Mouse (Mus musculus): ENCODE results near the gene Cstf3.
"Not testable (repeated sequence)": the region's sequence is repeated elsewhere in the genome, so short reads cannot be mapped to it uniquely, and the experiment has no call there.

Gene Cstf3

DNA sequence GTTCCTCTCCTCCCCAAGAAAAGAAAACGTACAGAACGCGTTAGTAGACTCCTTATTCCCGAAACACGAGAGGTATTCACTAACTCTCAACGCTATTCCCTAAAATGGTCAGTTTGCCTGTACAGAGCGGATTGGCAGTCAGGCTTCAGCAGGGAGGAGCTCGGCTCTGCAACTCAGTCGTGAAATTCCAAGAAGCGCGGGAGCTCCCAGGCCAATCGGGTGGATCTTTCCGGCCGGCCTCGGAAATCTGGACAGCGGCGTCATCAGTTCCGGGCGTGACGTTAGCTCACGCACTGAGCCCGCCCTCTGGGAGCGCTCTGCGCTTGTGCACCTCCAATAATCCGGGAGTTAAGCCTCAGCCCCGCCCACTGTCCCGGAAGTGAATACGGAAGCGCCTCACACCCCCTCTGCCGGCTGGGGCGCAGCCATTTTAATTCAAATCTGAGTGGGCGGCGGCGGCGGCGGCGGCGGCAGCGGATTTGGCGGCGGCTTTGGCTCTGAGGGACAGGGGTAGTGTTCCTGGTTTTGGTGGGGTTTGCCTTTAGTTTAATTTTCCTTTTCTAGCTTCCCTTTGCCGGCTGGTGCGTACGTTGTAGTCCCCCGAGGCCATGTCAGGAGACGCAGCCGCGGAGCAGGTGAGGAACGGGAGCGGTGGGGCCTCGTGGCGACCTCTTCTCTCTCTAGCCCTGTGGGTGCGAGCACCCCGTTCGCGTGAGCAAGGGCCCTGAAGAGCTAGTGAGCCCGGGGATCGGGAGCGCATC, at the start of gene Cstf3:
Cstf3 (plus strand) TSS at position 456 of the 761 bp plus-strand sequence.
- peak; percentile 94 to 95 for DNase-seq

DNA sequence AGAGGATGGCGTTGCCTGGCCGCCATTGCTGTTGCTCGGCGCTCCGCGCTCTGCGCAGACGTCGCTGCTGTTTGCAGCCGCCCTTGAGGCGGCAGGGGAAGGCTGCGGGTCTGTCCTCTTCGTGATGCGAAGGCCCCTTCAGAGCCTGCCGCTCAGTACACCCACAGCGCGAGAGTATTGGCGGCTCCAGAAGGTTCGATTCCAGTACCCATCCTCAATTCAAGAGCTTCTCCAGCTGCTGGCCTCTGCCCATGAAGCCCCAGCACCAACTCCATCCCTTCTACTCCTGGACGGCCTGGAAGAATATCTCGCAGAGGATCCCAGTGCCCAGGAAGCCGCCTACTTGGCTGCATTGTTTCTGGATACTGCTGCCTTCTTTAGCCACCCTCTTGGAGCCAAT, 33.6 kb upstream of the Cstf3 start:
- DNase-seq, result not testable (repeated sequence)

DNA sequence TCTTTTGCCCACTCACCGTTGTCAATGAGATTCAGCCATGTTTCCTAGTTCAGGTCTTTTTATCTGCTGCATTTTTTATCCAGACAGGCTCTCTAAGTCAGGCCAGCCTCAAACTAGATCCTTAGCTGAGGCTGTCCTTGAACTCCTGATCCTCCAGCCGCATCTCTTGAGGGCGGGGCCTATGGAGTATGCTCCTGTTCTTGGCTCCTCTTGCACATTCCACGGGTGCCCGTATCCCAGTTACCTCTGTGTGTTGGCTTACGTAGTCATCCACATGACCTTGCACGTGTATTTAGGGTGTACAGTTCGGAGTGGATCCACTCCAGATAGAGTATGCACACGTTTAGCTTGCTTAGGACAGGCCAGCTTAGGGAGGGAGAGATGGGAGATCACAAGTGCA, 32.6 kb upstream of the Cstf3 start:
- no peak for DNase-seq

DNA sequence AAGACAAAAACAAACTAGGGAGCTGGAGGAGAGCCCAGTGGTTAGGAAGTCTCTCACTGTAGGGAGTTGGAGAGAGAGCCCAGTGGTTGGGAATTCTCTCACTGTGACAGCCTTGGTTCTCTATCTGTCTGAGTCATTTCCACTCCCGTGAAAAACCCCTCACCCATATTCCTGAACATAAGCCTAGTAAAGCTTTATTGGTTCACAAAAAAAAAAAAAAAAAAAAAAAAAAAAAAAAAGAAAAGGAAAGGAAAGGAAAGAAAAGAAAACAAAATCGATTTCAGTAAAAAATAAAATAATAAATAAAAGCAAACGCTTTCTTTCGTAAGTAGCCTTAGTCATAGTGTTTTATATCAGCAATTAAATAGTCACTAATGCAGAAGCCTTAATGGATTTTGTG, 32.0 kb upstream of the Cstf3 start:
- DNase-seq, result no peak

DNA sequence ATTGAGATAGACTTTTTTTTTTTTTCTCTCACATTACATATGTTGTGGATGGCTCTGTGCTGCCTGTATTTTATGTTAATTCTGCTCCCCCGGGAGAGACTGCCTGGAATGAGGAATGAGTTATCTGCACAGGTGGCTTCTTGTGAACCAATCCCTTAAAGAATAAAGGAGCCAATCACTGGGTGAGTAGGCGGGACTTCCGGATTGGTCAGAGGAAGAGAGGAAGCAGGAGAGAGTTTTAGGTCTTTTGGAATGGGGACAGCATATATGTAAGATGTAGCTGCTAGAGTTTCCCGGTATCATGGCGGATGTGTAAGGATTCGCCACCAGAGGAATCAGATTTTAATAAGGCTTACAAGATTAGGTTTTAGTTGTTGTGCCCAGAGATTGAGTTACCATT, 31.4 kb upstream of the Cstf3 start:
- DNase-seq, result no peak

DNA sequence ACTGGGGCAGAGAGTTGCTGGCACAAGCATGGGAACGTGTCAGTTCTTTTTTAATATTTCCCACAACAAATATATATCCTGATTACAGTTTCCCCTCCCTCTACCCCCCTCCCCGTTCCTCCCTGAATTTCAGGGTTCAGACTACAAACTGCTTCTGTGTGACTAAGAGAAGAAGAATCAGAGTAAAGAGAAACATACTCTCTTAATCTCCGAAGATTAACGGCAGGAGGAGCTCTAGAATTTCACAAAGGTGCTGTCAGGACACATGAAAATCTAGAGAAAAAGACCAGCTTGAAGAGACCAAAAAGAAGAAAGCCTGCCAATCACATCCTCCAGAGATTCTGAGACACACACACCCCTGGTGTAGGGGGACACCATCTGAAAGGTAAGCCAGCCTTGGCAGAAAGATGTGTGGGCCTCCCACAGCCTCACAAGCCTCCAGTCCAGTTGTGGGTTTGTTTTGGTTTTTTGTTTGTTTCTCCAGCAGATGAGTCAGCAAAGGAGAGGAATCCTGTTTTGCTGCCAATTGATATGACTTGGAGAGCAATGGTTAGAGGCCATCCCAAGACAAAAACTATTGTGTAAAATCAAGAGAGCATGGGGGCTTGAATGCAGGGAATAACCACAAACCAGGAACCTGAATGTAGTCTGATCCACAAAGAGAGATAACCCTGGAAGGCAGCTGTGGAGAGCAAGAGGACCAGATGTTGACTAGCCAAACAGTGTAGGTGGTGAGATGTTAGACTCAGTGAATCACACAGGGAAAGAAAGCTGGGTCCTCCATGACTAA, 30.5 kb upstream of the Cstf3 start:
- no peak for DNase-seq

DNA sequence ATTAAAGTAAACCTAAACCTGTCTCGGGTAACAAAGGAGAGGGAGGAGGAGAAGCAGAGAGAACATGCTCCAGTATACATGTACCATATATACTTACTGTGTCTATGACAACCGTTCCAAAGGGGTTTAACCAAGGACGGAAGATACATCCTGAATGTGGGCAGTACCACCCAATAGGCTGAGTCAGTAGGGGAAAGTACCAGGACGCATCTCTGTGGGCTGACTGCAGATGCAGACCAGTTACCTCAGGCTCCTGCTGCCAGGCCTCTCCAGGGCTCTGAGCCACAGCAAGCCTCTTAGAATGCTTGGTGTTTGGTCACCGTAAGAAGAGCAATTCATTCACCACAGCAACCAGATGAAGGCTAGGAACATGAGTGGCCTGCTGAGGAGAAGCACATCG, 28.9 kb upstream of the Cstf3 start:
- DNase-seq, result no peak

DNA sequence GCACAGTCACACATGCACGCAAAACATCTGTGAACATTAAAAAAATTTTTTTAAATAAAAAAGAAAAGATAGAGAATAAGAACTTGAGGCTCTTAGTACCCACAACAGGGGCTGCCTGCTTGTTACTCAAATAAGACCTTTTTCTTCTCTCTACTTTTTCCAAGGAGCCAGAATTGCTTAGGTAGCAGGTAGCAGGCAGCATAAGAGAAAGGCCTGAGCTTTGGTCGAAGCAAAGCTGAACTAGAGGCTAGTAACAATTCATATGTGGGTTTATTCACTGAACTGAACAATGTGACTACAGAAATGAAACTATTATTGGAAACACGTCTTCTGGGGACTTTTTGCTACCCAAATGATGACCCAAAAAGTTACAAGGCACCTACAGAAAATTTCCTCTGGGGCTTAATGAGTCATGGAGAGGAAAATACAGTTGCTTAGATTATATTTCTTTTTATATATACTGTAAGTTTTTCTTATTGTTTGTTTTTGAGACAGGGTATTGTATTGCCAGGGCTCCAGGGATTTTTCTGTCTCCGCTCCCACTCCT, 28.3 kb upstream of the Cstf3 start:
- DNase-seq, result no peak

DNA sequence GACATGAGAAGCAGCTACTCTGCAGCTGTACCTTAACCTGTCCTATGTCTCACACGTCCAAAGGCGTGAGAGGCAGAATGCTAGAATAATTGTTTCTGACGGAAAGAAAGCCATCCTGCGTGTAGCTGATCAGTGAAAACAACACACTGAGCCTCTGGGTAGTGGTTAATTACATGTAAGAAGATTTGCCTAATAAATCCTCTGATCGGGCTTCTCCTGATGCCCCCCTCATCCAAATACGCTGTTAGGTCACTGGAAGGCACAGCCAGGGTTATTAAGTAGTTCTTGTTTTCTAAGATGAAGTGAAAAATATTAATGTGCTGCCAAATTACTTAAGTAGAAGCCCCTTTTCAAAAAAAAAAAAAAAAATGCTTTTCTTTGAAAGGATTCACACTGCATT, 18.3 kb upstream of the Cstf3 start:
- no peak for DNase-seq

DNA sequence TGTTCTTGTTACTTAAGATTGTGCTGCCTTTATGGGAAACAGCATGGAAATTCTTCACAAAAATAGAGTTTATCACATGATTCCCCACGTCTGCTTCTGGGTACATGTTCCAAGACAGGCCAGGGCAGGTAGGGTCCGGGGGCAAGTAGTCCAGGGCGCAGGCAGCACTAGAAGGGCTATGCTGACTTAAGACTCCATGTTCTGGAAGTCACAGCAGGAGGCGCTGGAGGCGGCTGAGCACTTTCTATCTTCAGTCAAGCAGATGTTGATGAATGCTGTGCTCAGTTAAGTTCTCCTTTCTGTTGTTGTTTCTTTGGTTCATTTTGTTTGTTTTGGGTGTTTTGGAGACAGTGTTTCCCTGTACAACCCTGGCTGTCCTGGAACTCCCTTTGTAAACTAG, 14.1 kb upstream of the Cstf3 start:
- no peak for DNase-seq

DNA sequence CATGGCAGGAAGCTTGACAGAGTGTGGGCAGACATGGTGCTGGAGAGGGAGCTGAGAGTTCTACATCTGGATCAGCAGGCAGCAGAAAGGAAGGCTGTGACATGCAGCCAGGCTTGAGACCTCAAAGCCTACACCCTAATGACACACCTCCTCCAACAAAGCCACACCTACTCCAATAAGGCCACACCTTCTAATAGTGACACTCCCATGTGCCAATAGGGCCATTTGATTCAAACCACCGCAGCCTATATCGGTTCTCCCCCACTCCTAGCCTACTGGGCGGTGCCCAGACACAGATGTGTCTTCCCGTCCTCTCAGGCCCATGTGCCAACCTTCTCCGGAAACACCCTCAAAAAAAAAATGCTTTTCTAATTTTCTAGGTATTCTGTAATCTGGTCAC, 12.3 kb upstream of the Cstf3 start:
- DNase-seq, result no peak

DNA sequence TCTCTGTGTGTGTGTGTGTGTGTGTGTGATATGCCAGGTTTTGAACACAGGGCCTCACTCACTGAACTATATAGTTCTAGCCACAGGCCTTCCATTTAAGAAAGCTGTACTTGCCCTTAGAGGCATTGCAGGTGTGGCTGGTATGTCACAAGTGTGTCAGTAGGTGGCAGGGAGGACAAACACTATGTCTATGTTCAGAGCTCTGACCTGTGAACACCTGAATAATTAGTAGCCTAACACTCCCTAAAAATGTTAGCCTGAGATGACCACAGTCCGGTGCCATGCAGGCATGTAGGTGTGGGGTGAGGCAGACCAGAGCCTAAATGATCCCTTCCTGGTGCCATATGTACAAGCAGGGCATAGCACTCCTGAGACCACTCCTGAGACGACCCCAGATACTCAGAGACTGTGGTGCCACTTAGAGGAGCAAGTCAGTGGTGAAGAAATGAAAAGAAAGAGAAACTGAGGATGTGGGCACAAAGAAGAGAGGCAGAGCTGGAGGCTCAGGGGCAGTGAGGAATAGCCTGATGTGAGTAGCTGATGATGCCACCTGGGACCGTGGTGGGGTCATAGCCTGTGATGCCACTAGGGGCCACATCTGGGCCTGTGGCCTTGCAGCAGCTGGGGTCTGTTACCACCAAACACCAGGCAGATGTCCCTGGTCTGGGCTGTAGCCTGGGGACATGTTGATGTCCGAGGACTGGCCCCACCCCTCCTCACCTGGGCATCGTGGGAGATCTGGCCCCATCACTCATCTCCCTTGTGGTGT, 11.3 kb upstream of the Cstf3 start:
- DNase-seq, result no peak

DNA sequence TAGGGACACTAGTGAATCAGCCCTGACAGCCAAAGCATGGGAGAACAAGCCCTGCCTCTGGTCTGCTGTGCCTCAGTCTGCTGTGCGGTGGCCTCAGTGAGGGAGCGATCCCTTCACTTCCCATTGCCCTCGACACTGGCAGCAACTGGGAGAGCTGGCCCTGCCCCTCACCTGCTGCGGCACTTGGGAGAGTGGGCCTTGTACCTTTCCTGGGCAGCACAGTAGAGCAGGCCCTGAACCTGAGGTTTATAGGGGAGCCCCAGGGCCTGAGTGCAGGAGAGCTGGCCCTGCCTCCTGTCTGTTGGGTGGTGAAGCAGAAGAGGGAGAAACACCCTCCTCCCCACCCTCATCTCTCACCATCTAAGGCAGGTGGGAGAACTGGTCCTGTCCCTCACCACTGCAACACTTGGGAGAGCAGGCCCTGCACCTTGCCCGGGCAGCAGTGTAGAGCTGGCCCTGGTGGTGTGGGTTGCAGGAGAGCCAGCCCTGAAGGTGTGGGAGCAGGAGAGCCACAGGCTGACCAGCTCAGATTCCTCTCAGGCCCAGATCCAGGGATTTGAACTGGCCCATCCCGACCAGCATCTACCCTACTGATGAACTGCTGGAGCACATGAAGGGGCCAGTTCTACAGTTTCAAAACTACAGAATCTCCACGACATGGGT, 10.4 kb upstream of the Cstf3 start:
- no peak for DNase-seq

DNA sequence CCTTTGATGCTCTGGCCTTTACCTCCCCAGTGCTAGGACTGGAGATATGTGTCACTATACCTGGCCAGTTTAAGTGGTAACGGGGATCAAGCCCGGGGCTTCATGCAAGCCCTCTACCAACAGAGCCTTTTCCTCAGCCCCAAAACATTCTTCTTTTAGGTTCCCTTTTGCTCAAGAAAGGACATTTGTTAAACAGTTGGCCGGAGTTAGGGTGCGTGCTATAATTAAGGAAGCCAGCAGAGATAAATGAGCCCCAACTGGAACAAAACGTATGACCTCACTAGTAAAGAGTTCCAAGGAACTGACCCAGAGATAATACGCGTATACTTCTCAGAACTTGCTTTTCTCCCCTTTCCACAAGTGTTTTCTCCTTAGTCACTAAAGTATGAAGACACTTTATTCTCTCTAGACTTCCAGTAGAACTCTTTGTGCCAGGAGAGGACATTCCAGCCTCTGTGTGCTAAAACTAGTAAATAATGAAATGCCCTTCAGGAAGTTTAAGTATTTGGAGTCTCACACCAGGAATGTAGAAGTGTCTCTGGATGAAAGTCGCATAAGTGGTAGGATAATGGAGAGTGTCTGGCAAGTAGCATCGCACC, 8.9 kb upstream of the Cstf3 start:
- no peak for DNase-seq

DNA sequence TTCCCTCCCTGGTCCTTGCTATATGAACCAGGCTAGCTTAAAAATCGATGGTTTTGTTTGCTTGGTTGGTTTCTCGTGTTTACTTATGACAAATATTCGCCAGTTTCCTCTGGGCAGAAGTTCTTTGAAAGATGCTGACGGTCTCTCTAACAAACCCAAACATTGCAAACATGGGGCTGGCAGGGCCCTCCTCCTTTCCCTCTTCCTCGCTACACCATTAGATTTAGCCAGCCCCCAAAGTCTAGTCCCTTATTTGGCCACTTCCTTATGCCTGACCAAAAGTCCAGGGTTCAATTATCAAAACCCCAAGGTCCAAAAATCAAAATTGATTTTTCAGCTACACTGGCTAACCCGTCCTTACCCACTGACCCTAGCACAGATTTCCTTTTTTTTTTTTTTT, 7.3 kb upstream of the Cstf3 start:
- no peak for DNase-seq

DNA sequence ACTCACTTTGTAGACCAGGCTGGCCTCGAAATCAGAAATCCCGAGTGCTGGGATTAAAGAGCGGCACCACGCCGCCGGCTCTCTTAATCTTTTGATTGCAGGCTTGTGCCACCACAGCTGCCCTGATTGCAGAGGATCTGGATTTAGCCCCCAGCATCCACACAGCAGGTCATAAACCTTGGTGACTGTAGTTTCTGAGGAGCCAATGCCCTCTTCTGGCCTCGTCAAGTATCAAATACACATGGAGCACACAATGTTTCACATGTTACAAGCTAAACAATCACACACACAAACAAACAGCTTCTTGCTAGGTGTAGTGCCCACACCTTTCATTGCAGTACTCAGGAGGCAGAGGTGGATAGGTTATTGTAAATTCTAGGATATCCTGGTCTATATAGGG, 6.1 kb upstream of the Cstf3 start:
- no peak for DNase-seq

DNA sequence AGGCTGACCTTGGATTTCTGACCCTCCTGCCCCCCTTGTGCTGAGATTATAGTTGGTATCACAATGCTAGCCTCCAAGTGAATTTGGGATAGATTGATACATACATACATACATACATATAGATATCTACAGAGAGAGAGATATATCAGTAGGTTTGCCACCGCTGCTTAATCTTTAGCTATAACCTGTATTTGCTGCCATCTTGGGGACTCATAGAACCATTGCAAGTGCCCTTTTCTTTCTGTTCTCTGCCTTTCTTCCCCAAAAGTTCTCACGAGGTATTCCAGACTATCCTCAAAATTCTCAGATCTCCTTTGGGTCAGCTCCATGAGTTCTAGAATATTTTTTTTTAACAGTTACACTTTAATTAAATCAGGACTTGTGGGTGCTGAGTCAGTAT, 4.7 kb upstream of the Cstf3 start:
- DNase-seq, result no peak

DNA sequence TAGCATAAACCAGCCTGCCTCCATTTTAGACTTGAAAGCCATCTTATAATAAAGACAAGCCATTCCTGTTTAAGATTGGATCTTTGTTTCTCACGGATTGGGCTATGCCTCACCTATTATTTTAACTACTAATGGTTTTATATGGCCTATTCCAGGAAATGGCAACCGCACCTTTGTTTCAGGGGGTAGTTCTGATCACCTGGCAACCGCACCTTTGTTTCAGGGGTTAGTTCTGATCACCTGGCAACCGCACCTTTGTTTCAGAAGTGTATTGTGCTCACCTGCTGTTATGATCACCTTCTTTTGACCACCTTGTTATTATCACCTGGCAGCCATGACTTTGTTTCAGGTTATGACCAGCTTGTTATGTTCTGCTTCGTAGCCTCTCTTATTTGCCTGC, 1.8 kb upstream of the Cstf3 start:
- no peak for DNase-seq

DNA sequence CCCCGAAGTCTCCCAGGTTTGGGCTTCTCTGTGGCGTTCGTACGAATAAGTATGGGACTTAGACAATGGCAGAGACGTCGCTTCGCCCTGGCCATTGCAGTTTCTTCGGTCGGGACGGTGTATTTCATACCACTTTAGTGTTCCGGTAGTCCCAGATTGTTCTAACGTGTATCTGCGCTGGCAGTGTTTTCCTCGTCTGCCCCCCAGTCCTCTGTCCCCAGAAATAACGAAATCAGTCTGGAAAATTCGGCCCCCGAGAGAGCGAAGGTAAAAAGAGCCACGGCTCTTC, 450 bp downstream of the Cstf3 start:
- no peak for DNase-seq

DNA sequence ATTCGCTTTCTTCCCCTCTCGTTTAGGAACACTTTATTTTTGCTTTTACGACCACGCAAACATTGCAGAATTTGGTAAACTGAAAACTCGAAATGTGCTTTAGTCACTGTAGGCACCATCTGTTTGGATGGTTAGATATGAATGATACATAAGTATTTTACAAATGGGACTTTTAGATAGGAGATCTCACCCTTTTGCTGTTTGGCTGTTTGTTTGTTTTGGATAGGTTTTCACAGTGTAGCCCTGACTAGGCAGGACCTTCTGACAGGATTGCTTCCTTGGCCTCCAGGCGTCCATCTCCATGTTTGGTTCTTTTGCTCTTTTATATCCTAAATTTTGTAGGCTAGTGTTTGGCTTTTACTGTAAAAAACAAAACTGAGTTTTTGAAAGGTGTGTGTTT, 818 bp downstream of the Cstf3 start:
- DNase-seq, result no peak

DNA sequence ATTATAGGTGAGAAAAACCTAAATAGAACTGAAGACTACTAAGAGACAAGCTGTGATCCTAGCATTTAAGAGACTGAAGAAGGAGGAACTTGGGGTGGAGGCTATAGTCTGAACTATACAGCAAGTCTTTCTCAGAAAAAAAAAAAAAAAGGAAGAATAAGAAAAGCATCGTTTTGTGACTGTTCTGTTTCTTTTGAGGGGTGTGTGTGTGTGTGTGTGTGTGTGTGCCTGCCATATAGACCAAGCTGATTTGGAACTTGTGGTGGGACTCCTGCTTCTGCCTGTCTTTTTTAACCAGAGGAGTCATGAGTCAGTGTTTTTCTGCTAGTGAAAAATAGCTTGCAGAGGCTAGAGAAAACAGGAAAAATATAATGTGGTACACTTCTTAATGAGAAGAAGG, 4.7 kb downstream of the Cstf3 start:
- no peak for DNase-seq

DNA sequence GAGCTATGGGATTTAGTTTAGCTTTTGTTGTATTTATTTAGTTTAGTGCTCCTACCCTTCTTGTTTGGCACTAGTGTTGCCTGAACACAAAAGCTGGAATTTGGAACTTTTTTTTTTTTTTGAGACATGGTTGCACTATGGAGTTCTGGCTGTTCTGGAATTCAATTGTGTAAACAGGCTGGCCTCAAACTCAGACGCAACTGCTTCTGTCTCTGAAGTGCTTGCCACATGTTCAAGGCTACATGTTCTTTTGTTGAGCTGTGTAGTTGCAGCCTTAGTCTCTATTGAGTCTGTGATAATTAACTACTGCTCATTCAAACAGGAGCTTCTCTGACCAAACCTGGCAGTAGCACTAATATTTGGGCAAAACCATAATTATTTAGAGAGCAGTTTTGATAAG, 13.1 kb downstream of the Cstf3 start:
- DNase-seq, result no peak

DNA sequence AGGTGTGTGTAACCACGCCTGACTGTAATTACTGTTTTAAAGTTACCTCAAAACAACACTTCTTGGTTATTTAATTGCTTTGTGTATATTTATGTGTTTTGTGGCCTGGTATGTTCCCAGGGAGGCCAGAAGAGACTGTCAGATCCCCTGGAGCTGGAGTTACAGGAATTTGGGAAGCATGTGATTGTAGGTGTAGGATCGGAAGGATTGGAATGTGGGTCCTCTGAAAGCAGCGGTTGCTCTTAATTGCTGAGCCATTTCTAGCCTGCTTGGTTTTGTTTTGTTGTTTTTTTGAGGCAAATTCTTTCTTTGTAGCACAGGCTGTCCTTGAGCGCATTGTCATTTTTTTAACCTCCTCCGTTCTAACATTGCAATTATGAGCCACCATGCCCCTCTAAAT, 14.4 kb downstream of the Cstf3 start:
- no peak for DNase-seq

Data from spleen, adult 18-20 months (tissue).